Mouse (Mus musculus) retina, adult 2 months (tissue): ENCODE measurements around the gene Tmem164.

Experiments used
- DNase-seq: peaks from one replicate; pipeline ENCODE4 v3.0.0-alpha.2; 2012; ENCODE audit warnings: low read depth, low spot score

Gene Tmem164

DNA sequence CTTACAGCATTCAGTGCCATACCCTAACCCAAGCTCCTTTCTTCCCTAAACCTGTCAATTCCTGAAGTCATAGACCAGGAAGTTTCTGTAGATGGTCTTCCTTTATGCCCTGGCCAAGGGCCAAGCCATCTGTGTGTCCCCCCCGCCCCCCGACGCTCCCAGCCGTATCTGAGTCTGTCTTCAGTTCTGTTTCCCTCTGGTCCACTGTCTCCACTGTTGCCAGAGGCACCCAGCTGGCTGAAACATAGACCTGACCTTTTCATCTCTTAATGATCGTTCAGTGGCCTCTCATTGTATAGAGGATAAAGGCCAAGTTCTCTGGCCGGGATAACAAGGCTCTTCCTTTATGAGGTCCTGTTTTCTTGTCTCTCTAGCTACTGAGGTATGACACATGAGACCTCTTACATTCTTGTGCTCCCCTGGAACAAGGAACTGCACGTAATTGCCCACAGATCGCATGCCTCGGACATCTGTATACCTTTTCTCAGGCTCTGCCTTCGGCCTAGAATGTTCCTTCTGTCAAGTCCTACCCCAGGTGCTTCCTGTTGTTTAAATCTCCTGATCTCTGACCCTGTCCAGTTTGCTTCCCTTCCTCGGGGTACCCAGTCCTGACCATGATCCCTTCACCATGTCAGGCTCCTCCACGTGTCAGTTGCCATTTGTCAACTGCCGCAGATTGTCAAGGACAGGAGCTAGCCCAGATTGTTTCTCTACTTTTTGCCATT is 147.1 kb downstream of the Tmem164 start:
- no peak for DNase-seq

- no peak for DNase-seq
Observed at GRCm38 (mm10) chrX:142829267-142829666, 148.1 kb downstream of the Tmem164 start.

GRCm38 (mm10) chrX:142829866-142830470 is 148.8 kb downstream of the Tmem164 start:
- DNase-seq, result no peak

DNA sequence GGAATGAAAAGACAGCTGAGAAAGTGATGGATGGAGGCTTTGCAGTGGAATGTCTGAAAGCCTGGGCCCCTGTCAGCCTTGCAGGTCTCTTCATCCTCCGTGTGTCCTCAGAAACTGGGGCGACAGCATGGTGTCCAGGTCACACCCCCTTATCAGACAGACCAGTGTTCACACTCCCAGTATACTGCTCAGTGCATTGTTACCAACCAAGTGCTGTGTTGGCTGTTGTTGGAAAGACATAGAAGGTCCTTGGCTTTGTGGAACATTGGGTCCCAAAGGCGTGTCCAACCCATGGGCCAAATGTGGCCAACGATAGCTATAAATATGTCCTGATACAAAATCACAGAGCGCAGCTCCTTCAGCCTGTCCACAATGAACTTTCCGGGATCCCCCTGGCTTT is 149.4 kb downstream of the Tmem164 start:
- DNase-seq, result no peak

- no peak for DNase-seq
Observed at GRCm38 (mm10) chrX:142832221-142832620, 151.0 kb downstream of the Tmem164 start.

DNA sequence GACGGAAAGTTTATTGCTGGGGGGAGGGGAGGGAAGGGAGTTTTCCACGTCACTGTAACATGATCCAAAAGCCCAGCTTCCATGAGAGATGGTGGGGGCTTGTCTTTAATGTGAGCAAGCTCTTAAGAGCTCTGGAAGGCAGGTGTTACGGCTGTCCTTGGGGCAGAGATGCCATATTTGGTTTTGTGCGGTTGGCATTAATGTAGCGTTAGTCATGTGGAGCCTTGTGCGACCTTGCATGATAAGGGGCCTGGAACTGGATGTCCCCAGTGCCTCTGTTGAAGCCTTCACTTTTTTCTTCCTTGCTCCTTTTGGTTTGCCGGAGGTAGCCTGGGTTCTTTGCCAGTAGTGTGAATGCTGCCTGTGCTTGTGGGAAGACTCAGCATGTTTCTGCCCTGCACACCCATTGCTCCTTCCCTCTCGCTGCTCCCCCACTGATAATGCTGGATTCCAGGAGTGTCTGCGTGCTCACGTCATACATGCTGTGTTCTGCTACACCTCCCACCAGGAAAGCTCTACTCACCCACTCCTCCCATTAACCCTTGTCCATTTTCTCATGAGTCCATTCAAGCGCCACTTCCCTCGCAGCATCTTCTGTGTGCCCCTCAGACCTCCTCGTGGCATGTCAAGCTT is 152.1 kb downstream of the Tmem164 start:
- no peak for DNase-seq

DNA sequence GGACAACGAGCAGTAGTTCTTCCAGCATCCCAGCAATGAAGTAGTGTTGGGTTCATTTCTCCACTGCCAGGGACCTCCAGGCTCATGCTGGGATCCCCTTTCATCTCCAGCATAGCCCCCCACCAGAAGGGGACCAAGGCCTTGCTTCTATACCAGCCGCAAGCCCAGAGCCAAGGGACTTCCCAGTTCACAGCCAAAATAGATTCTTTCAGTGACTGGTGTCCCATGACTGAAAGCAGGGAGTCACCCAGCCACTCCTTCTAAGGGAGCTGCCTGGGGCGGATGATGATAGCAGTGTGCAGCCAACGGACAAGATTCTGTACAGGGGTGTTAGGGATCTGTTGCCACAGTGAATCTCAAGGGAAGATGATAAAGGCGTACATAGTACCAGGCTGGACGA is 153.6 kb downstream of the Tmem164 start:
- no peak for DNase-seq

DNA sequence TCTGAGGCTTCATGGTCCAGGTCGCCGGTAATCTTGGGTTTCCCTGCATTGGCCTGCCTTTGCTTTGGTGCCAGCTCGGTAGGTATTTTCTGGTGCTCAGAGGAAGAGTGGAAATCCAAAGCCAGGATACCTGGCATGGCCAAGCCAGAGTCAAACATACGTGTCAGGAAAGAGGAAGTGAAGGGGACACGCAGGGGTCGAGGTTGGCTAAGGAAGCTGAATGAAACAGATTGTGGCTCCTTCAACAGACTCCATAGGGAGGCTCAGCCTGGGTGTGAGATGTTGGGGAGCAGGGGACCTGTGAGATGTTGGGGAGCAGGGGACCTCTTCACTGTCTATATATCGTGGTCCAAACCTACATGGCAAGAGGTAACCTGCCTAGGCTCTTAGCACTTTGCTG is 155.2 kb downstream of the Tmem164 start:
- no peak for DNase-seq

GRCm38 (mm10) chrX:142837316-142837715 is 156.1 kb downstream of the Tmem164 start:
- no peak for DNase-seq

- no peak for DNase-seq
Observed at GRCm38 (mm10) chrX:142838841-142839240, 157.6 kb downstream of the Tmem164 start.

- no peak for DNase-seq
Observed at GRCm38 (mm10) chrX:142839411-142839810, 158.2 kb downstream of the Tmem164 start.

GRCm38 (mm10) chrX:142841916-142842315 is 160.7 kb downstream of the Tmem164 start:
- DNase-seq, result peak; percentile 74

- DNase-seq, result no peak
Observed at GRCm38 (mm10) chrX:142846266-142846665, 165.1 kb downstream of the Tmem164 start.

GRCm38 (mm10) chrX:142848032-142848431 is 166.8 kb downstream of the Tmem164 start:
- DNase-seq, result no peak

- no peak for DNase-seq
Observed at GRCm38 (mm10) chrX:142869844-142870243, 188.6 kb downstream of the Tmem164 start.

DNA sequence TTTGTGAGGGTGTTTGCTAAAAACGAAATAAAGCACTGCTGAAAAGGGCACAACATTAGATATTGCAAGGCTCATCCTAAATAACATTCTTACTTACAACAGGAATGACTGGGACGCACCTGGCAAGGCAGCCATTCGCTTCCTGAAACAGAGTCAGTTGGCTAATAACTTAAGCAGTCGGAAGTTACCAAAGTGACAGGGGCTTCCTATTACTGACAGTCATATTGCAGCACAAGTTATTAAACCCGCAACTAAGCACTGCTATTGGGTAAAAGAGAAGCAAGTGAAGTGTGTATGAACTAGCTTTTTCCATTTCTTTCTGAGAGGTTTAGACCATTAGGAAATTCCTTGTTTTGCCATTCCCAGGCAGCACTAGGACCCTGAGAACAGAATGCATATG is 201.0 kb downstream of the Tmem164 start:
- DNase-seq, result no peak

DNA sequence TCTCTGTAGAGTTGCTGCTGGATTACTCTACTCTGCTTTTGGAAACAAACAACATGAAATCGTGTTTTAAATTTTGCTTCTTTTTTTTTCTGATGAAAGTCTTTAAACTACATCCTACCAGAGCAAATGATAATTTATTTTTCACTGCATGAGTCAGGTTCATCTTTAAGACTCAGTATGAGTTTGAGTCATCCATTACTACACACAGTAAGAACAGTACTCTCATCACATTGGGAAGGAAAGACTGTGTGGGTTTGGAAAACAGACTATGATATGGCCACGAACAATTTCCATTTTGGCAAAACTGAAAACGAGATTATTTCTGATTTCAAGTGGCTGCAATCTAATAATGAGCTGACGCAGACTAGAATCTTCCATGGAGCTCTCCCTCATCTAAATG is 202.4 kb downstream of the Tmem164 start:
- no peak for DNase-seq

DNA sequence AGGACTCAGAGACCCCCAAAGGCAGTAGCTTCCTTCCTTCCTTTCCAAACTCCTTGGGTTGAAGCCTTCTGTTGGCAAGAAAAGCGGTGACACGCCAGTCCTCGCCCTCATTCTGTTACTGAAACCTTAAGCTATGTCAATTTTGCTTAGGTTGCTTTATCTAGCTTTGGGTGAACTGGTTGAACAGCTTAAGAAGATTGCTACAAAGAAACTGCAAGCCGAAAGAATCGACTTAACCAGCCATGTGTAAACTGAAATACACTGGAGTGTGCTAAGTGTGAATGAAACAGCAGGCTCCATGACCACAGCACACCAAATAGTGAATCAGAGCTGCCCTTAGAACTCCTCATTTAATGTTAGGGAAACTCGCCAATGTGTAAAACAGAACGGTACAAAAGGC is 204.8 kb downstream of the Tmem164 start:
- no peak for DNase-seq
